Mouse (Mus musculus): ENCODE measurements around the gene Prx. TPM values are rescaled to one million over a fixed set of nuclear protein-coding genes. Genes with fewer than 3 reads are reported as not detected.

Gene Prx
- polyA plus RNA-seq, 1 experiment from 2014 or later, result 13.0 TPM

- H3K4me1 ChIP-seq (replicated peaks; ENCODE audit: control insufficient read depth, insufficient read depth, low read length), result peaks cover 25% of the 10 kb centered on the region
- H3K4me3 ChIP-seq (ENCODE audit: low read length), result no peak overlapping the region
- H3K27ac ChIP-seq (ENCODE audit: low read length), result no peak overlapping the region
- no peaks in the 10 kb centered on the region for H3K27me3 ChIP-seq (ENCODE audit: control insufficient read depth, insufficient read depth, low read depth, low read length)
- peaks cover 8% of the 10 kb centered on the region; the same call in 1 of the 2 replicates for H3K36me3 ChIP-seq (ENCODE audit: control insufficient read depth, insufficient read depth, low read length)
- ATAC-seq (ENCODE audit: low read depth), result no peak
- no peak overlapping the region for H3K4me2 ChIP-seq (ENCODE audit: low read depth, low read length)
- H3K9me3 ChIP-seq (ENCODE audit: control insufficient read depth, low read length), result no peaks in the 10 kb centered on the region
- H3K9ac ChIP-seq (ENCODE audit: low read length), result no peak overlapping the region
- WGBS, result 79% methylated on average over 1 of the region's 1 CpGs
Observed at GRCm38 (mm10) chr7:27479750-27480149, 19.4 kb upstream of the Prx start.

GRCm38 (mm10) chr7:27480506-27480905 lies 18.6 kb upstream of the Prx start:
- Histone ChIP-seq H3K9ac (ENCODE audit: low read length) (no peak overlapping the region), H3K4me2 (ENCODE audit: low read depth, low read length) (no peak overlapping the region), H3K27me3 (ENCODE audit: control insufficient read depth, insufficient read depth, low read depth, low read length) (no peaks in the 10 kb centered on the region), H3K27ac (ENCODE audit: low read length) (peak overlapping the region; percentile 88), H3K4me3 (ENCODE audit: low read length) (no peak overlapping the region), H3K9me3 (ENCODE audit: control insufficient read depth, low read length) (no peaks in the 10 kb centered on the region), H3K36me3 (ENCODE audit: control insufficient read depth, insufficient read depth, low read length) (peaks cover 8% of the 10 kb centered on the region; the same call in 1 of the 2 replicates), H3K4me1 (replicated peaks; ENCODE audit: control insufficient read depth, insufficient read depth, low read length) (peaks cover 19% of the 10 kb centered on the region)
- WGBS, result 58% methylated on average over 3 of the region's 3 CpGs
- ATAC-seq (ENCODE audit: low read depth), result no peak

GRCm38 (mm10) chr7:27480927-27481626 lies 18.0 kb upstream of the Prx start:
- ATAC-seq (ENCODE audit: low read depth), result no peak

GRCm38 (mm10) chr7:27481627-27481969 lies 17.5 kb upstream of the Prx start:
- Histone ChIP-seq H3K27me3 (ENCODE audit: control insufficient read depth, insufficient read depth, low read depth, low read length) (no peaks in the 10 kb centered on the region), H3K36me3 (ENCODE audit: control insufficient read depth, insufficient read depth, low read length) (peaks cover 4% of the 10 kb centered on the region; the same call in 1 of the 2 replicates), H3K9ac (ENCODE audit: low read length) (peak overlapping the region; percentile 67), H3K27ac (ENCODE audit: low read length) (peak overlapping the region; percentile 88), H3K4me2 (ENCODE audit: low read depth, low read length) (peak overlapping the region; percentile 65), H3K4me1 (replicated peaks; ENCODE audit: control insufficient read depth, insufficient read depth, low read length) (peaks cover 23% of the 10 kb centered on the region), H3K4me3 (ENCODE audit: low read length) (peak overlapping the region; percentile 45), H3K9me3 (ENCODE audit: control insufficient read depth, low read length) (no peaks in the 10 kb centered on the region)
- 0% methylated on average over 11 of the region's 12 CpGs for WGBS
- peak; percentile 97 for ATAC-seq (ENCODE audit: low read depth)

More at GRCm38 (mm10) chr7:27480927-27481626, 18.0 kb upstream of the Prx start:
- H3K27me3 ChIP-seq (ENCODE audit: control insufficient read depth, insufficient read depth, low read depth, low read length), result no peaks in the 10 kb centered on the region
- peaks cover 8% of the 10 kb centered on the region; the same call in 1 of the 2 replicates for H3K36me3 ChIP-seq (ENCODE audit: control insufficient read depth, insufficient read depth, low read length)
- WGBS, result 12% methylated on average over 8 of the region's 11 CpGs
- H3K27ac ChIP-seq (ENCODE audit: low read length), result peak overlapping the region; percentile 88
- H3K4me2 ChIP-seq (ENCODE audit: low read depth, low read length), result peak overlapping the region; percentile 65
- H3K9me3 ChIP-seq (ENCODE audit: control insufficient read depth, low read length), result no peaks in the 10 kb centered on the region
- peaks cover 23% of the 10 kb centered on the region for H3K4me1 ChIP-seq (replicated peaks; ENCODE audit: control insufficient read depth, insufficient read depth, low read length)
- H3K4me3 ChIP-seq (ENCODE audit: low read length), result peak overlapping the region; percentile 45
- peak overlapping the region; percentile 67 for H3K9ac ChIP-seq (ENCODE audit: low read length)

- no peak overlapping the region for H3K9ac ChIP-seq (ENCODE audit: low read length)
- 81% methylated on average over 4 of the region's 4 CpGs for WGBS
Observed at GRCm38 (mm10) chr7:27483860-27484259, 15.3 kb upstream of the Prx start.

GRCm38 (mm10) chr7:27486102-27486769 lies 12.9 kb upstream of the Prx start:
- H3K4me2 ChIP-seq (ENCODE audit: low read depth, low read length), result peak overlapping the region; percentile 83
- H3K4me3 ChIP-seq (ENCODE audit: low read length), result peak overlapping the region; percentile 79
- peak overlapping the region; percentile 68 for H3K9ac ChIP-seq (ENCODE audit: low read length)
- WGBS, result 4% methylated on average over 13 of the region's 13 CpGs
- peak overlapping the region; percentile 98 for H3K27ac ChIP-seq (ENCODE audit: low read length)
- peaks cover 36% of the 10 kb centered on the region for H3K4me1 ChIP-seq (replicated peaks; ENCODE audit: control insufficient read depth, insufficient read depth, low read length)
- peaks cover 7% of the 10 kb centered on the region; the same call in 1 of the 2 replicates for H3K36me3 ChIP-seq (ENCODE audit: control insufficient read depth, insufficient read depth, low read length)
- H3K9me3 ChIP-seq (ENCODE audit: control insufficient read depth, low read length), result no peaks in the 10 kb centered on the region
- ATAC-seq (ENCODE audit: low read depth), result no peak
- no peaks in the 10 kb centered on the region for H3K27me3 ChIP-seq (ENCODE audit: control insufficient read depth, insufficient read depth, low read depth, low read length)

More at GRCm38 (mm10) chr7:27483860-27484259, 15.3 kb upstream of the Prx start:
- H3K4me1 ChIP-seq (replicated peaks; ENCODE audit: control insufficient read depth, insufficient read depth, low read length), result peaks cover 27% of the 10 kb centered on the region
- ATAC-seq (ENCODE audit: low read depth), result no peak
- H3K27ac ChIP-seq (ENCODE audit: low read length), result no peak overlapping the region
- no peak overlapping the region for H3K4me3 ChIP-seq (ENCODE audit: low read length)
- H3K9me3 ChIP-seq (ENCODE audit: control insufficient read depth, low read length), result no peaks in the 10 kb centered on the region
- H3K27me3 ChIP-seq (ENCODE audit: control insufficient read depth, insufficient read depth, low read depth, low read length), result no peaks in the 10 kb centered on the region
- H3K36me3 ChIP-seq (ENCODE audit: control insufficient read depth, insufficient read depth, low read length), result no peaks in the 10 kb centered on the region
- H3K4me2 ChIP-seq (ENCODE audit: low read depth, low read length), result no peak overlapping the region

GRCm38 (mm10) chr7:27486770-27487697 lies 12.1 kb upstream of the Prx start, which contains the start of gene Sertad1:
Gene Sertad1 (plus strand): TSS chr7:27486910.
- H3K27me3 ChIP-seq (ENCODE audit: control insufficient read depth, insufficient read depth, low read depth, low read length), result no peaks in the 10 kb centered on the region
- H3K4me3 ChIP-seq (ENCODE audit: low read length), result peak within 1 kb of the TSS; percentile 79
- H3K9me3 ChIP-seq (ENCODE audit: control insufficient read depth, low read length), result no peaks in the 10 kb centered on the region
- ATAC-seq (ENCODE audit: low read depth), result peak; percentile 88
- peak within 1 kb of the TSS; percentile 92 for H3K9ac ChIP-seq (ENCODE audit: low read length)
- H3K4me1 ChIP-seq (replicated peaks; ENCODE audit: control insufficient read depth, insufficient read depth, low read length), result peaks cover 37% of the 10 kb centered on the region
- peaks cover 7% of the 10 kb centered on the region; the same call in 1 of the 2 replicates for H3K36me3 ChIP-seq (ENCODE audit: control insufficient read depth, insufficient read depth, low read length)
- H3K27ac ChIP-seq (ENCODE audit: low read length), result peak within 1 kb of the TSS; percentile 98
- peak within 1 kb of the TSS; percentile 83 for H3K4me2 ChIP-seq (ENCODE audit: low read depth, low read length)
- under 1% methylated on average over 64 of the region's 80 CpGs for WGBS

GRCm38 (mm10) chr7:27487740-27488268 lies 11.3 kb upstream of the Prx start:
- Histone ChIP-seq H3K27ac (ENCODE audit: low read length) (peak overlapping the region; percentile 98), H3K4me3 (ENCODE audit: low read length) (peak overlapping the region; percentile 79), H3K4me2 (ENCODE audit: low read depth, low read length) (peak overlapping the region; percentile 64), H3K9me3 (ENCODE audit: control insufficient read depth, low read length) (no peaks in the 10 kb centered on the region), H3K27me3 (ENCODE audit: control insufficient read depth, insufficient read depth, low read depth, low read length) (no peaks in the 10 kb centered on the region), H3K36me3 (ENCODE audit: control insufficient read depth, insufficient read depth, low read length) (peaks cover 7% of the 10 kb centered on the region; the same call in 1 of the 2 replicates), H3K9ac (ENCODE audit: low read length) (peak overlapping the region; percentile 92), H3K4me1 (replicated peaks; ENCODE audit: control insufficient read depth, insufficient read depth, low read length) (peaks cover 36% of the 10 kb centered on the region)
- WGBS, result under 1% methylated on average over 13 of the region's 13 CpGs
- ATAC-seq (ENCODE audit: low read depth), result no peak

Data from lung, embryonic 16.5 days (tissue).